Mouse (Mus musculus) kidney, embryonic 14.5 days (tissue): Measurements from ENCODE around the gene H2-Q10. TPM values are rescaled to one million over a fixed set of nuclear protein-coding genes. Genes with fewer than 3 reads are reported as not detected.
A peak's percentile ranks its signal among the peaks of the same experiment; 100 is the strongest.
"Not testable (repeated sequence)": the region's sequence is repeated elsewhere in the genome, so short reads cannot be mapped to it uniquely, and the experiment has no call there.

Experiments used
- ATAC-seq: fragments of 200-750 bp; cut with Nextera tagmentation; 2 replicates; pipeline ENCODE4 v1.8.0; 2017; ENCODE audit warnings: moderate number of reproducible peaks, mild to moderate bottlenecking, moderate TSS enrichment, moderate library complexity; ENCODE audit not compliant: low FRiP score, low TSS enrichment
- H3K27ac ChIP-seq: fragments of 300-500 bp; sonication (generic); 2 replicates; pipeline ENCODE4 v1.5.1; 2014; ENCODE audit warnings: low read depth, mild to moderate bottlenecking, low read length, moderate library complexity, mixed read lengths
- H3K27me3 ChIP-seq: fragments of 300-500 bp; sonication (generic); 2 replicates; pipeline ENCODE4 v1.6.1; 2014; ENCODE audit warnings: mild to moderate bottlenecking, low read length; ENCODE audit not compliant: control insufficient read depth, insufficient read depth
- H3K36me3 ChIP-seq: fragments of 300-500 bp; sonication (generic); 2 replicates; pipeline ENCODE4 v1.6.1; 2014; ENCODE audit warnings: low read length, mixed read lengths; ENCODE audit not compliant: control insufficient read depth, insufficient read depth
- H3K4me1 ChIP-seq: fragments of 300-500 bp; sonication (generic); 2 replicates; pipeline ENCODE4 v1.6.1; 2014; ENCODE audit warnings: low read length, mixed read lengths; ENCODE audit not compliant: control insufficient read depth, insufficient read depth
- H3K4me2 ChIP-seq: fragments of 300-500 bp; sonication (generic); replicated peaks from 2 replicates; pipeline ENCODE4 v1.6.1; 2014; ENCODE audit warnings: low read depth, mild to moderate bottlenecking, low read length
- H3K4me3 ChIP-seq: fragments of 300-500 bp; sonication (generic); 2 replicates; pipeline ENCODE4 v1.5.1; 2014; ENCODE audit warnings: mild to moderate bottlenecking, low read length
- H3K9ac ChIP-seq: fragments of 300-500 bp; sonication (generic); 2 replicates; pipeline ENCODE4 v1.6.1; 2014; ENCODE audit warnings: low read depth, mild to moderate bottlenecking, low read length, moderate library complexity
- H3K9me3 ChIP-seq: fragments of 300-500 bp; sonication (generic); 2 replicates; pipeline ENCODE4 v1.6.1; 2016; ENCODE audit warnings: low read length; ENCODE audit not compliant: control insufficient read depth
- WGBS: fragments of 180-500 bp; shearing (Covaris S2); extraction: QIAGEN DNeasy Blood & Tissue Kit; methylation state at CpG from one replicate; pipeline ENCODE4 v1.1.7; 2014; 5-methylcytosine and 5-hydroxymethylcytosine counted together
- polyA plus RNA-seq: library from polyadenylated mRNA; unstranded; fragments of >200 nt; fragmentation: Nextera tagmentation; extraction: Ambion mirVana; gene quantifications from 2 replicates; pipeline ENCODE4 v1.2.1, GENCODE M21; 2014

Gene H2-Q10
- polyA plus RNA-seq, 1 experiment from 2014 or later: 0.39 TPM

DNA sequence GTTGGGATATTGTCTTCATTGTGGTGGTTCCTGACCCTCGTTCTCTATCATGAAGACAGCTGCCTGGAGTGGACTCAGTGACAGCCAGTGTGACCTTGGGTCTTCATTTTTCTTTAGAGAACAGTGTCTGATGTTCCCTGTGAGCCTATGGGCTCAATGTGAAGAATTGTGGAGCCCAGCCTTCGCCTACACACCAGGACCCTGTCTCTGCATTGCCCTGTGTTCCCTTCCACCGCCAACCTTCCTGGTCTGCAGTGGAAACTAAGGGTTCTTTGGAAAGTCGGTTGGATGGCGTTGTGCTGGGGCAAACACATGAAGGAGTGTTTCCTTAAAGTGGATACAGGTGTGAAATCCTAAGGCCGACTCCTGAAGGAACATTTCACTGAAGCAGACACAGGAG lies 41.0 kb upstream of the H2-Q10 start:
- H3K9me3 ChIP-seq, H3K9ac ChIP-seq, H3K4me3 ChIP-seq, H3K4me2 ChIP-seq, ATAC-seq, H3K4me1 ChIP-seq, H3K27ac ChIP-seq, H3K36me3 ChIP-seq: not testable (repeated sequence)
- 86% methylated on average over 6 of the region's 6 CpGs for WGBS
- H3K27me3 ChIP-seq: peaks cover 17% of the 10 kb centered on the region

- not testable (repeated sequence) for H3K4me1 ChIP-seq, H3K4me2 ChIP-seq, ATAC-seq, H3K9ac ChIP-seq, H3K27ac ChIP-seq, H3K27me3 ChIP-seq, H3K4me3 ChIP-seq, H3K9me3 ChIP-seq, H3K36me3 ChIP-seq
- WGBS: 90% methylated on average over 6 of the region's 6 CpGs
Observed at GRCm38 (mm10) chr17:35430671-35431070, 39.2 kb upstream of the H2-Q10 start.

- not testable (repeated sequence) for ATAC-seq, H3K4me1 ChIP-seq, H3K36me3 ChIP-seq, H3K9me3 ChIP-seq, H3K27ac ChIP-seq, H3K27me3 ChIP-seq, H3K9ac ChIP-seq, H3K4me3 ChIP-seq, H3K4me2 ChIP-seq
- WGBS: 78% methylated on average over 3 of the region's 3 CpGs
Observed at GRCm38 (mm10) chr17:35432167-35432566, 37.7 kb upstream of the H2-Q10 start.

DNA sequence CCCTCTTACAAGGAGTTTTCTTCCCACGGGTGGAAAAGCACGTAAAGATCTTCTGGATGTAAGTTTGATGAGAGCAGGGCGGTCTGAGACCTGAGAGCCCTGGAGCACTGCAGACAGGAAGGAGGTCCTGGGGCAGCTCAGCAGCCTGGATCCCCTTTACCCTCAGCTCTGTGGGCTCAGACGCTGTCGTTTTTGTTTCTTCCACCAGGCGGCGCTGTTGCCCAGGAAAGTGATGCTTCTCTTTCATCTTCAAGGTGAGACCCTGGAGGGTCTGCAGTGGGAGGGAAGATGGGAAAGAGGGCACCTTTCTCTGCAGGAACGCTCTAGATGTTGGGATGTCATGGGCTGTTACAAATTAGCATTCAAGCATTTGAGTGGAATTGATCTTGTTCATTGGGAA lies 35.1 kb upstream of the H2-Q10 start:
- not testable (repeated sequence) for H3K9ac ChIP-seq, H3K4me1 ChIP-seq, H3K27ac ChIP-seq, H3K9me3 ChIP-seq, H3K4me2 ChIP-seq, ATAC-seq, H3K36me3 ChIP-seq, H3K27me3 ChIP-seq, H3K4me3 ChIP-seq
- WGBS: 11% methylated on average over 8 of the region's 8 CpGs

- not testable (repeated sequence) for H3K9ac ChIP-seq, H3K27me3 ChIP-seq, H3K9me3 ChIP-seq, H3K4me3 ChIP-seq, H3K36me3 ChIP-seq, H3K4me1 ChIP-seq, ATAC-seq, H3K4me2 ChIP-seq, H3K27ac ChIP-seq
- WGBS: 74% methylated on average over 3 of the region's 3 CpGs
Observed at GRCm38 (mm10) chr17:35435577-35435976, 34.3 kb upstream of the H2-Q10 start.

- not testable (repeated sequence) for ATAC-seq
- 63% methylated on average over 1 of the region's 1 CpGs for WGBS
Observed at GRCm38 (mm10) chr17:35437386-35437936, 32.4 kb upstream of the H2-Q10 start.

DNA sequence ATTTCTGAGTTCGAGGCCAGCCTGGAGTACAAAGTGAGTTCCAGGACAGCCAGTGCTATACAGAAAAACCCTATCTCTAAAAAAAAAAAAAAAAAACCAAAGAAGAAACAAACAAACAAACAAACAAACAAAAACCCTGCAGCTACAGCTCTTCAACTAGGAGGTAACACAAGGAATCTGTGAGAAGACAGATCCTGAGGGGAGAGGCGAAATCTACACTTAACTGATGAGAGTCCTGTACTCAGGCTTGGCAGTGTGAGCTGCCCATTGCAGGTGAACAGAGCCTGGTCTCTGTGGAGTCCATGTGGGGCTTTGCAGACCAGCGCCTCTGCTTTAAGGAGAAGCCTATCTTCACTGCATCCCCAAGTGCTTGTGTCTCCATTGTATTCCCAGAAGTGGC lies 31.5 kb upstream of the H2-Q10 start:
- H3K27me3 ChIP-seq, ATAC-seq, H3K4me2 ChIP-seq, H3K27ac ChIP-seq, H3K9ac ChIP-seq, H3K9me3 ChIP-seq, H3K36me3 ChIP-seq, H3K4me1 ChIP-seq, H3K4me3 ChIP-seq: not testable (repeated sequence)
- 75% methylated on average over 1 of the region's 3 CpGs for WGBS

More at GRCm38 (mm10) chr17:35437386-35437936, 32.4 kb upstream of the H2-Q10 start:
- H3K9me3 ChIP-seq, H3K9ac ChIP-seq, H3K4me1 ChIP-seq, H3K4me2 ChIP-seq, H3K36me3 ChIP-seq, H3K27ac ChIP-seq, H3K4me3 ChIP-seq, H3K27me3 ChIP-seq: not testable (repeated sequence)

GRCm38 (mm10) chr17:35438885-35439284 lies 31.0 kb upstream of the H2-Q10 start, which contains the start of gene H2-Q7:
H2-Q7 (plus strand) TSS chr17:35439155.
- peak; percentile 92 for ATAC-seq
- H3K27ac ChIP-seq: not testable (repeated sequence)

GRCm38 (mm10) chr17:35439295-35439747 lies 30.6 kb upstream of the H2-Q10 start:
- not testable (repeated sequence) for H3K4me1 ChIP-seq, H3K27ac ChIP-seq, H3K36me3 ChIP-seq, H3K9me3 ChIP-seq, H3K27me3 ChIP-seq
- Histone ChIP-seq H3K9ac (peak overlapping the region; percentile 57), H3K4me3 (peak overlapping the region; percentile 44), H3K4me2 (peak overlapping the region; percentile 94)
- peak; percentile 76 for ATAC-seq
- WGBS: under 1% methylated on average over 41 of the region's 48 CpGs

More at GRCm38 (mm10) chr17:35438885-35439284, 31.0 kb upstream of the H2-Q10 start, which contains the start of gene H2-Q7:
- H3K4me1 ChIP-seq, H3K27me3 ChIP-seq, H3K36me3 ChIP-seq, H3K9me3 ChIP-seq: not testable (repeated sequence)
- Histone ChIP-seq H3K4me2 (peak within 1 kb of the TSS; percentile 94), H3K9ac (peak within 1 kb of the TSS; percentile 57), H3K4me3 (peak within 1 kb of the TSS; percentile 44)
- WGBS: 2% methylated on average over 18 of the region's 18 CpGs
